Mouse (Mus musculus): Measurements from ENCODE around the gene Adcy10.

- TF ChIP-seq GATA1 (IDR thresholded peaks at IDR 0.05; ENCODE audit: borderline replicate concordance, low read length) (no peak), FLI1 (IDR thresholded peaks at IDR 0.05; ENCODE audit: low read length) (no peak)
Measured at GRCm38 (mm10) chr1:165468971-165469370, 16.0 kb upstream of the Adcy10 start.
